Mouse (Mus musculus): ENCODE data around the gene Gm21776.
"Not testable (repeated sequence)": the region's sequence is repeated elsewhere in the genome, so short reads cannot be mapped to it uniquely, and the experiment has no call there.

Gm21776 gene

GRCm38 (mm10) chrY:76378362-76378761, at the start of gene Gm21776:
TSS of gene Gm21776 (plus strand) at chrY:76378662.
- DNase-seq = not testable (repeated sequence)

All from cerebellum, adult 11-12 months (tissue).